Mouse (Mus musculus) hindbrain, embryonic 13.5 days (tissue): Measurements from ENCODE around the gene Vmn1r6. TPM values are rescaled to one million over a fixed set of nuclear protein-coding genes. Genes with fewer than 3 reads are reported as not detected.
"Not testable (repeated sequence)": the region's sequence is repeated elsewhere in the genome, so short reads cannot be mapped to it uniquely, and the experiment has no call there.

ENCODE experiments used
- ATAC-seq: fragments of 200-750 bp; cut with Nextera tagmentation; 2 replicates; pipeline ENCODE4 v1.8.0; 2017; ENCODE audit warnings: moderate TSS enrichment; ENCODE audit not compliant: low FRiP score
- H3K27ac ChIP-seq: fragments of 300-500 bp; sonication (generic); 2 replicates; pipeline ENCODE4 v1.5.1; 2015; ENCODE audit warnings: inconsistent platforms, mild to moderate bottlenecking, moderate library complexity
- H3K27me3 ChIP-seq: fragments of 300-500 bp; sonication (generic); 2 replicates; pipeline ENCODE4 v1.6.1; 2015; ENCODE audit warnings: mild to moderate bottlenecking, inconsistent platforms
- H3K36me3 ChIP-seq: fragments of 300-500 bp; sonication (generic); 2 replicates; pipeline ENCODE4 v1.6.1; 2015; ENCODE audit warnings: mild to moderate bottlenecking, inconsistent platforms
- H3K4me1 ChIP-seq: fragments of 300-500 bp; sonication (generic); replicated peaks from 2 replicates; pipeline ENCODE4 v1.6.1; 2015; ENCODE audit warnings: inconsistent platforms
- H3K4me2 ChIP-seq: fragments of 300-500 bp; sonication (generic); 2 replicates; pipeline ENCODE4 v1.6.1; 2015; ENCODE audit warnings: inconsistent platforms, mild to moderate bottlenecking, moderate library complexity
- H3K4me3 ChIP-seq: fragments of 300-500 bp; sonication (generic); 2 replicates; pipeline ENCODE4 v1.5.1; 2015; ENCODE audit warnings: mild to moderate bottlenecking, inconsistent platforms
- H3K9ac ChIP-seq: fragments of 300-500 bp; sonication (generic); 2 replicates; pipeline ENCODE4 v1.6.1; 2015; ENCODE audit warnings: mild to moderate bottlenecking, inconsistent platforms
- H3K9me3 ChIP-seq: fragments of 300-500 bp; sonication (generic); 2 replicates; pipeline ENCODE4 v1.6.1; 2016; ENCODE audit warnings: inconsistent platforms
- WGBS: fragments of 180-500 bp; shearing (Covaris S2); methylation state at CpG from one replicate; pipeline ENCODE4 v1.1.7; 2015; 5-methylcytosine and 5-hydroxymethylcytosine counted together
- polyA plus RNA-seq: library from polyadenylated mRNA; unstranded; fragments of >200 nt; fragmentation: Nextera tagmentation; extraction: Ambion mirVana; gene quantifications from 2 replicates; pipeline ENCODE4 v1.2.1, GENCODE M21; 2015

The Vmn1r6 gene
- not detected in 2 replicates for polyA plus RNA-seq

DNA sequence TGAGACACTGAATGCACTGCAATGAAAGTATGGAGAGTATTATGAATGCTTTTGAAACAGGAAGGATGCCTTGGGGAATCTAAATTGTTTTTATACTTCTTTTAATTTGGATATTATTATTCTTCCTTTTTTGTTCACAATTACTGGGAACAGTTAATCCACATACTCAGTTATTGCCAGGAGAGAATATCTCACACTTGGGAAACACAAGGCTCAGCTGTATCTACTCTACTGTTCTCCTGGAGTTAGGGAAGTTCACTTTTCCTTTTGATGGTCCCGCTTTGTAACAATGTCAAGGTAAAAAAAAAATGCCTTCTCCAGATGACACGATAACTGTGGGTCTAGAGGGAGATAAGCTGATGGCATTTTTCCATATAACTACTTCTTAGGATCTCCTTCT, at the start of gene Vmn1r6:
TSS of gene Vmn1r6 (plus strand) at position 301 of the 400 bp plus-strand sequence.
- Histone ChIP-seq H3K4me1 (no peaks in the 10 kb centered on the region), H3K4me3 (no peak within 1 kb of the TSS), H3K27ac (no peak within 1 kb of the TSS), H3K27me3 (no peaks in the 10 kb centered on the region), H3K9me3 (no peaks in the 10 kb centered on the region), H3K9ac (no peak within 1 kb of the TSS), H3K4me2 (no peak within 1 kb of the TSS), H3K36me3 (no peaks in the 10 kb centered on the region)
- 92% methylated on average over 2 of the region's 2 CpGs for WGBS
- ATAC-seq = no peak

DNA sequence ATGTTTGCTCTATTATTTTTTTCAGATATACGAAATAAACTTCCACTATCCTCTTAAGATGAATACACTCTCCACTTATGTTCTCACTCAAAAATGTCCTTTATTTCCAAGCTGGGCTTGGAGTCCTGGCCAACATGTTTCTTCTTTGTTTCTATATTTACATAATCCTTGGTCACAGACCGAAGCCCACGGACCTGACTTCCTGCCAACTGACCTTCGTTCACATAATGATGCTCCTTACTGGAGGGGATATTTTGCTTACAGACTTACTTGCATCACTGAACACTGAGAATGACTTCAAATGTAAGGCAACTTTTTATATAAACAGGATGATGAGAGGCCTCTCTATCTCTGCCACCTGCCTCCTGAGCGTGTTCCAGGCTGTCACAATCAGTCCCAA, 40.6 kb upstream of the Vmn1r6 start:
- Histone ChIP-seq H3K27me3 (no peaks in the 10 kb centered on the region), H3K27ac (no peak overlapping the region), H3K4me3 (no peak overlapping the region), H3K4me2 (no peak overlapping the region), H3K9me3 (no peaks in the 10 kb centered on the region), H3K9ac (no peak overlapping the region), H3K36me3 (no peaks in the 10 kb centered on the region), H3K4me1 (no peaks in the 10 kb centered on the region)
- WGBS = 85% methylated on average over 5 of the region's 5 CpGs
- no peak for ATAC-seq

DNA sequence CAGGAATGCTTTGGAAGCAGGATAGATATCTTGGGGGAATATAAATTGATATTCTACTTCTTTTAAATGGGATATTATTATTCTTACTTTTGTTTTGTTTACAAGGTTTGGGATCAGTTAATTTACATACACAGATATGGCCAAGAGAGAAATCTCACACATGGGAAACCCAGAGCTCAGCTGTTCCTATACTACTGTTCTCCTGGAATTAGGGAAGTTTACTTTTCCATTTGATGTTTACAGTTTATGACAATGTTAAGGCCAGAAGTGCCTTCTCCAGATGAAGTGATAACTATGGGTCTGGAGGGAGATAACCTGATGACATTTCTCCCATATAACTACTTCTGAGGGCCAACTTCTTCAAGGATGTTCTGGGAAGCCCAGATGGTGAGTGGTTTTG, 27.1 kb upstream of the Vmn1r6 start, which contains the start of gene Vmn1r5:
TSS of gene Vmn1r5 (plus strand) at position 301 of the 400 bp plus-strand sequence.
- no peak within 1 kb of the TSS for H3K4me3 ChIP-seq
- no peaks in the 10 kb centered on the region for H3K4me1 ChIP-seq
- H3K9ac ChIP-seq = no peak within 1 kb of the TSS
- ATAC-seq = no peak
- H3K4me2 ChIP-seq = no peak within 1 kb of the TSS
- no peak within 1 kb of the TSS for H3K27ac ChIP-seq
- no peaks in the 10 kb centered on the region for H3K27me3 ChIP-seq
- no peaks in the 10 kb centered on the region for H3K36me3 ChIP-seq
- no peaks in the 10 kb centered on the region for H3K9me3 ChIP-seq

DNA sequence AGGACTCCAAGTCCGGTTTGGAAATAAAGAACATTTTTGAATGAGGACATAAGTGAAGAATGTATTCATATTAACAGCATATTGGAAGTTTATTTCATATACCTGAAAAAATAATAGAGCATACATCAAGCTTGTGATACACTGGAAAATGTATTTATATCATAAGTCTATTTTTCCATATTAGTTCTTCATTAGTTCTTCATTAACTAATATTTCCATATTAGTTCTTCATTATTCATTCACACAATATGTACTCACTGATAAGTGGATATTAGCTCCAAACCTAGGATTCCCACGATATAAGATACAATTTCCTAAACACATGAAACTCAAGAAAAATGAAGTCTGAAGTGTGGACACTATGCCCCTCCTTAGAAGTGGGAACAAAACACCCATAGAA, 28.2 kb downstream of the Vmn1r6 start, which contains the start of gene Vmn1r7:
TSS of gene Vmn1r7 (minus strand) at position 101 of the 400 bp plus-strand sequence.
- H3K9me3 ChIP-seq, H3K4me3 ChIP-seq, H3K9ac ChIP-seq, H3K36me3 ChIP-seq, H3K27me3 ChIP-seq, H3K4me1 ChIP-seq, H3K27ac ChIP-seq, H3K4me2 ChIP-seq, ATAC-seq: not testable (repeated sequence)
- 95% methylated on average over 2 of the region's 2 CpGs for WGBS

DNA sequence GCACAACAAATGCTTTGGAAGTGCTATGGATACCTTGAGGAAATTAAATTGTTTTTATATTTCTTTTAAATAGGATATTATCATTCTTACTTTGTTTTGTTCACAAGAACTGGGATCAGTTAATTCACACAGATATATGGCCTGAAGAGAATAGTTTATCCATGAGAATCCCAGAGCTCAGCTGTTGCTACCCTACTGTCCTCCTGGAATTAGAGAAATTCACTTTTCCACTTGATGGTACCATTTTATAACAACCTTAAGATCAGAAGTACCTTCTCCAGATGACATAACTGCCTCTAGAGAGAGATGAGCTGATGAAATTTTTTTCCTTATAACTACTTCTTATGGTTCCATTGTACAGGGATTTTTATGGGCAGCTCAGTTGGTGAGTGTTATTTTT, 34.9 kb downstream of the Vmn1r6 start, which contains the start of gene Vmn1r8:
TSS of gene Vmn1r8 (plus strand) at position 301 of the 400 bp plus-strand sequence.
- H3K36me3 ChIP-seq = no peaks in the 10 kb centered on the region
- no peaks in the 10 kb centered on the region for H3K9me3 ChIP-seq
- no peak within 1 kb of the TSS for H3K9ac ChIP-seq
- H3K4me1 ChIP-seq = no peaks in the 10 kb centered on the region
- no peak for ATAC-seq
- H3K27ac ChIP-seq = no peak within 1 kb of the TSS
- no peaks in the 10 kb centered on the region for H3K27me3 ChIP-seq
- no peak within 1 kb of the TSS for H3K4me3 ChIP-seq
- no peak within 1 kb of the TSS for H3K4me2 ChIP-seq

DNA sequence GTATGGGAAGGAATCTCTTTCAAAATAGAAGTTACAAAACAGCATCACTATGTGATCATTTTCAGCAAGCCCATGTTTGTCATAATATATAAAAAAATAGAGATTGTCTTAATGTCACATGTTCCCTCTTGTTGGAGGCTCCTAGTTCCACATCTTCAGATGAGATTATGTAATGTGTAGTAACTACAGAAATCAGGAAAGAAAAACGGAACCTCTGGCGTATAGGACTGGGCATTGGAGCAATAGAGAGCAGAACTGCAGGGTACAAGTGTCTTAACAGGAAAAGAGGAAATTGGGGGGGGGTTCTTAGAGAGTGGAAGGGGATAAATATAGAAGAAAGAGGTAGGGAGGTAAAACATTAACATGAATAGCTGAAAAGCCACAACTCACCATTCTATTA, 37.6 kb downstream of the Vmn1r6 start:
- H3K27me3 ChIP-seq = no peaks in the 10 kb centered on the region
- no peaks in the 10 kb centered on the region for H3K4me1 ChIP-seq
- no peaks in the 10 kb centered on the region for H3K9me3 ChIP-seq
- no peak overlapping the region for H3K4me3 ChIP-seq
- no peak for ATAC-seq
- no peak overlapping the region for H3K9ac ChIP-seq
- no peak overlapping the region for H3K4me2 ChIP-seq
- 89% methylated on average over 2 of the region's 2 CpGs for WGBS
- no peak overlapping the region for H3K27ac ChIP-seq
- no peaks in the 10 kb centered on the region for H3K36me3 ChIP-seq

Other genes starting within 250 kb of the Vmn1r6 start
- 28.1 and 33.0 TPM in 2 replicates for gene Kbtbd2, start 199.4 kb upstream of the Vmn1r6 start, polyA plus RNA-seq
- gene Fkbp9, start 165.2 kb upstream of the Vmn1r6 start, polyA plus RNA-seq = 39.5 and 41.3 TPM in 2 replicates
- 147 and 153 TPM in 2 replicates for gene Nt5c3, start 73.3 kb upstream of the Vmn1r6 start, polyA plus RNA-seq
- 0.44 and 0.65 TPM in 2 replicates for gene Vmn1r4, start 73.2 kb upstream of the Vmn1r6 start, polyA plus RNA-seq
- not detected in 2 replicates for gene Vmn1r5, start 27.0 kb upstream of the Vmn1r6 start, polyA plus RNA-seq
- gene Vmn1r7, start 28.1 kb downstream of the Vmn1r6 start, polyA plus RNA-seq = not detected in 2 replicates
- gene Vmn1r8, start 35.0 kb downstream of the Vmn1r6 start, polyA plus RNA-seq = not detected in 2 replicates
- gene Vmn1r9, start 69.5 kb downstream of the Vmn1r6 start, polyA plus RNA-seq = not detected in 2 replicates
- gene Vmn1r10, start 112.2 kb downstream of the Vmn1r6 start, polyA plus RNA-seq = not detected in 2 replicates
- gene Vmn1r11, start 136.2 kb downstream of the Vmn1r6 start, polyA plus RNA-seq = not detected in 2 replicates
- gene Vmn1r12, start 159.7 kb downstream of the Vmn1r6 start, polyA plus RNA-seq = not detected in 2 replicates
- not detected in 2 replicates for gene Vmn1r13, start 206.0 kb downstream of the Vmn1r6 start, polyA plus RNA-seq
- gene Vmn1r14, start 234.4 kb downstream of the Vmn1r6 start, polyA plus RNA-seq = not detected in 2 replicates